Mouse (Mus musculus): ENCODE results near the gene Olfr965.
"Not testable (repeated sequence)": the region's sequence is repeated elsewhere in the genome, so short reads cannot be mapped to it uniquely, and the experiment has no call there.

Olfr965 gene

DNA sequence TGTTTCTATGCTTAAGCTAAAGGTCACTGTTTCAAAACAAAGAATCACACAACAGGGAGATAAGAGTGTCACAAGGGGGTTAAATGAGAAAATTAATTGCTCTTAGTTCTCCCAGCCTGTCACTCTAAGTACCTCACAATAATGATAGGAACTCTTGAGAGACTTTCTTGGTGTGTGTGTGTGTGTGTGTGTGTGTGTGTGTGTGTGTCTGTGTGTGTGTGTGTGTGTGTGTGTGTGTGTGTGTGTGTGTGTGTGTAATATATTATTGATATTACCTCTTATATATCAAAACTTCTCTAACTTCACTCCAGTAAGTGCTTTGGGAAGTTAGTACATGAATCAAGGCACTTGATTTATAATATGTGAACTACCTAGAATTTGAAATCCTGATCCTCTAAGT, at the start of gene Olfr965:
Gene Olfr965 (plus strand): TSS at position 301 of the 400 bp plus-strand sequence.
- no peak for DNase-seq (ENCODE audit: low read depth)

DNA sequence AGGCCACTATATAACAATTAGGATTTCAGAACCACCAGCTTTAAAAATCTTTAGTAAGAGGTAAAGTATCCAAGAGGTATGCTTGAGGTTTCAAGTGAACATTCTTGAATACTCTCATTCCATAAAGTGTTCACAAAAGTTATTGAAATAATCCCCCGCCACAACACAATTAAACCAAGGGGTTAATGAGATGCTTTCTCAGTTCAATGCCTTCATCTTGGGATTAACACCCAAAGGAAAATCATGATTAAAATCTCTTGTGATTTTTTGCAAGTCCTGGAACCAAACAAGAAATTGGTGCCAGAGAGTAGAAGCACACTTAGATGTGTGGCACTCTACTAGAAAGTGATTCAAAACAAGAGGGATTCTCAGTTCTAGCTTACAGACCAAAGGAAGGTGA, 44.2 kb upstream of the Olfr965 start, which contains the start of gene Olfr963:
Gene Olfr963 (plus strand): TSS at position 301 of the 400 bp plus-strand sequence.
- DNase-seq (ENCODE audit: low read depth), result no peak

- no peak for DNase-seq (ENCODE audit: low read depth)
These were observed 41.4 kb upstream of the Olfr965 start for GRCm38 (mm10) chr9:39669723-39670122.

- DNase-seq (ENCODE audit: low read depth), result no peak
These were observed 36.3 kb upstream of the Olfr965 start for GRCm38 (mm10) chr9:39674820-39675219.

- DNase-seq (ENCODE audit: low read depth), result no peak
These were observed 32.6 kb upstream of the Olfr965 start for GRCm38 (mm10) chr9:39678557-39678956.

DNA sequence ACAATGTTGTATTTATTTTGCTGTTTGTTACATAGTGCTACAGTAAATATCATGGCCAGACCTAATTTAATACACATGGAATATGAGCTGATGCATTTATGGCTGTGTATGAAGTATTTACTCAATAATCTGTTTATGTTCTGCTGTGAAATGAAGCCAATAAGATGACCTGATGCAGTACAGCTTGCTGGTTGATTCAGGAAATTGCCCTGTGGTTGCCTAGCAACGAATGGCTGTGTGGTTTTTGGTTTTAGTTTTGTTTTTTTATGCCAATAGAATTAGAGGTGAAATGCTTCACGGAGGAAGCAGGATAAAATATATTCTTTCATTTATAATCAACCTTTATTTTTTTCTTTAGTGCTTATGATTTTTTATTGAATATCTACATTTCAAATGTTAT, 31.9 kb upstream of the Olfr965 start:
- DNase-seq (ENCODE audit: low read depth), result peak; percentile 2

GRCm38 (mm10) chr9:39701123-39701522, 10.0 kb upstream of the Olfr965 start:
- DNase-seq (ENCODE audit: low read depth), result not testable (repeated sequence)

DNA sequence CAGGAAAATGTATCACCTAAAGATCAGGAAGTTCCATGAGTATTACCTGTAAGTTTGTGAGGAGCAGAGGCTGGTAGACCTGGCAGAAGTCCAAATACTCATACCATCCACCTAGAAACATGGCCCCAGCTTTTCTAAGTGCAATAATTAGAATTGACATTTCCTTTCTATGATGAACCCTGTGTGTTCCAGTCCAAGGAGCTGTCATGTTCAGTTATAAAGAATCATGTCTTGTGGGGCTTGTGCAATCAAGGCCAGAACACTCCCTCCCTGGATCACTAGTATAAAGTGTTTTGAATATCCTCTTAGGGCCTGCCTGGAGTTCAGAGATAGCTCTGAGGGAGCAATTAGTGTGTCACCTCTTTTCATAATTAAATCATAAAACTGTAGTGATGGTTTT, 4.1 kb upstream of the Olfr965 start, which contains the start of gene Olfr149:
Gene Olfr149 (minus strand): TSS at position 101 of the 400 bp plus-strand sequence.
- DNase-seq (ENCODE audit: low read depth), result no peak

- DNase-seq (ENCODE audit: low read depth), result no peak
These were observed 2.2 kb upstream of the Olfr965 start for GRCm38 (mm10) chr9:39708958-39709357.

DNA sequence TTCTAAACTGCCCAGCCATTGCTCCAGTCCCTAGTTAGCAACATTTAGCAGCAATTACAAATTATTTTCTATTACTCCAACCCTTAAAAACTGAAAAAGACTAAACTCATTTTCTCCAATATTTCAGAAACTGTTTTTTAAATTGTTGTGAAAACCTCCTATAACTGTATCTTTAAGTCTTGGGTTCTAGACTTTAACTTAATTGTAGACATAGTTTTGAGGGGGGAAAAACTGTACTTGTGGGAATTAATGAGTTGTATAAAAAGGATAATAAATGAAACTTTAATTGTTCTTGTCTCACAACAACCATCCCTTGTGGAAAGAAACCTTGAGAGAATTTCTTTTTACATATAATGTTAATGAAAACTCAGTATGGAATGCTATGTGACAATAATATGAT, 19.5 kb downstream of the Olfr965 start, which contains the start of gene Olfr150:
Gene Olfr150 (plus strand): TSS at position 301 of the 400 bp plus-strand sequence.
- no peak for DNase-seq (ENCODE audit: low read depth)

- DNase-seq (ENCODE audit: low read depth), result no peak
These were observed 29.6 kb downstream of the Olfr965 start for GRCm38 (mm10) chr9:39740741-39741140.

DNA sequence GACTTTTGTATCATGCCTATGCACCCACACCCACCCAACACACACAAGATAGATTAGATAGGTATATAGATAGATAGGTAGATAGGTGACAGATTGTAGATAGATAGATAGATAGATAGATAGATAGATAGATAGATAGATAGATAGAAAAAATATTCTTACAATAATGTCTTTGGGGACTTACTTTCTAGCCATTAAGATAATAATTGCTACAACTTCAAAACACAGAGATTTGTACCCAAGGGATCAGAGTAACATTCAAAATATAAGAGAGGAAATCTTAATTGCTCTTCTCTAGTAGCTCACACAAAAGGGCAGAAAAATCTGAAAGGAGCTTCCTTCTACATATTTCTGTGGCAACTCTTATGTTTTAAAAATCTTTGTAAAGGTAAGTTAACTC, 34.8 kb downstream of the Olfr965 start, which contains the start of gene Olfr967:
Gene Olfr967 (plus strand): TSS at position 301 of the 400 bp plus-strand sequence.
- no peak for DNase-seq (ENCODE audit: low read depth)

- DNase-seq (ENCODE audit: low read depth), result no peak
These were observed 35.3 kb downstream of the Olfr965 start for GRCm38 (mm10) chr9:39746428-39746827.
